Mouse (Mus musculus) small intestine, adult 2 months (tissue): Measurements from ENCODE around the gene Gm44502.

Experiments
- CTCF ChIP-seq: fragments of 200-500 bp; IDR thresholded peaks from 2 replicates; pipeline ENCODE4 v1.5.1; 2012; ENCODE audit warnings: low read depth, mild to moderate bottlenecking, control low read depth, inconsistent platforms, low read length, moderate library complexity, mixed read lengths; ENCODE audit not compliant: insufficient replicate concordance, insufficient read length; ENCODE audit errors: extremely low read depth
- POLR2A ChIP-seq: fragments of 200-500 bp; IDR thresholded peaks from 2 replicates; pipeline ENCODE4 v1.6.1; 2012; ENCODE audit warnings: low read depth, mild to moderate bottlenecking, control low read depth, inconsistent platforms, low read length, moderate library complexity

DNA sequence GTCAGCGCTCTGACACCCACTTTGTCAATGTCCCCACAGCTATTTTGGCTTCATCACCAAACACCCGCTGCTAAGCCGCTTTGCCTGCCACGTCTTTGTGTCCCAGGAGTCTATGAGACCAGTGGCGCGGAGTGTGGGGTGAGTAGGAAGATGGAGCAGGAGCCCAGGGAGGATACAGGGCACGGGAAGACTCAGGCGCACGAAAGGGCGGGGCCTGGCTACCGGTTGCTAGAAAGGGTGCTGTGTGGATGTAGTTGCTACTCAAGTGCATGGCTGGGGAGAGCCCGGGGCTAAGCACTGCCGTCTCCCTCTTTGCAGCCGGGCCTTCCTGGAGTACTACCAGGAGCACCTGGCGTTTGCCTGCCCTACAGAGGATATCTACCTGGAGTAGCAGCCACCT is 31.8 kb upstream of the Gm44502 start:
- TF ChIP-seq CTCF (no peak), POLR2A (no peak)
